Mouse (Mus musculus) frontal cortex, adult (tissue): Measurements from ENCODE around the gene Myl3.

Experiments used
- ATAC-seq: cut with Nextera tagmentation; 2 replicates; pipeline ENCODE4 v1.9.2; 2017; ENCODE audit warnings: mild to moderate bottlenecking, moderate library complexity, mixed read lengths; ENCODE audit not compliant: low TSS enrichment

Myl3 gene

DNA sequence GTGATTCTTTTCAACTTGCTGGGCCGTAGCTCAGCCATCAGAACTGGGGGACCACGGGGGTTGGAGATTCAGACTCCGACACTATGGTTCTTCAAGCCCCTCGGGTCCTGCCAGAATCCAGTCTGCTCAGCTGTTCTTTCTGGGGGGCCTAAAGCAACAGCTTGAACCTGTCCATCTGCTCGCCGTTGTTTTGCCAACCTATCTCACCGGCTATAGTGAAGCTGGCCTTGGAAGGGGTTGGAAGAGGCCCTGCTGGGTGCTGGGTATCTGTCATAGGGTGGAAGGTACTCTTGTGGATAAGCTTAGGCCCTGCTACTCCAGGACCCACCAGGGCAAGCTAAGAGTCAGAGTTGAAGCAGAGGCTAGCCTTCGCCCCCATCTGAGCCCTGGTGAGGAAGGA is 19.2 kb downstream of the Myl3 start:
- no peak for ATAC-seq

DNA sequence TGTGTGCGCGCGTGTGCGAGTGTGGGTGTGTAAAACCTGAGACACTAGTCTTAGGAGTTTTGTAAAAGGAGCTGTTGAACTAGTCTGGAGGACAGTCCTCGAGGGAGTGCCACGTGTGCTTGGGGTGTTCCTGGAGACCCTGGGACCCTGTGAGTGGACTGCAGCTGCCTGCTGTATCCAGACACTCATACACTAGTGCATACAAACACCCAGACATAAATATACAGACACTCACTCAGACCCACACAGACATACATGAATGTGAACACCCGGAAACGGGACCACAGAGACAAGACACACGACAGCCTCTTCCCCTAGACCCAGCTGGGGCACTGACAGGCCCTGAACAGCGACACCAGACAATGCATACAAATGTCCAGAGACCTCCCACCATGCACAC is 21.1 kb downstream of the Myl3 start:
- ATAC-seq: no peak

DNA sequence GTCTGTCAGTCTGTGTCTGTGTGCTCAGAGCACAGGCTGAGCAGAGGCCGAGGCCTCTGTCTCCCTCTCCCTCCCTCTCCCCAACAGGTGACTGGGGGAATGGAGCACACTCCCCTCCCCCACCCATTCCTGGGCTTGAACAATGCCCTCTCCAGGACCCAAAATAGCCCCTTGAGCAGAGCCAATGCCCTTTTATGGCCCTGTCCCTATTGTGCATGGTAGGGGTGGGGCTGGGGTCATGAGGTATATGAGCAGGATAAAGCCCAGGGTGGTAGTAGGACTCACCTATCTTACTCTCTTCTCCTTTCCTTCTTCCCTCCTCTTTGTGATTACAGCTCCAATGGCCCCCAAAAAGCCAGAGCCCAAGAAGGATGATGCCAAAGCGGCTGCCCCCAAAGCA is 21.7 kb downstream of the Myl3 start:
- no peak for ATAC-seq

DNA sequence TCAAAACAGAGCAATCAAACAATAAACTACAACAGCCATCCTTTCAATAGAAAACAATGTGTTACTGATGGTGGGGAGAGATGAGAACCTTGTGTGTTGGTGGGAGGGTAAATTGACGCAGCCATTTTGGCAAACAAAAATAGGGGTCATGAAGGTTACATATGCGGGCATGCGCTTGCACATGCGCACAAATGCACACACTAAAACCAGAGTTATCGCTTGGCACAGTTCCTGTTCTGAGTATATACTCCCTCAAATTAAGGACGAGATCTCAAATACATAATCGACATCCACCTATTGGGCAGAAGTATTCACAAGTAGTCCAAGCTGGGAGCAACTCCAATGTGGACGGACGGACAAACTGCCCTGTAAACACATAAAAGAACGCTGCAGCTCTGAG is 30.7 kb downstream of the Myl3 start:
- ATAC-seq: no peak

DNA sequence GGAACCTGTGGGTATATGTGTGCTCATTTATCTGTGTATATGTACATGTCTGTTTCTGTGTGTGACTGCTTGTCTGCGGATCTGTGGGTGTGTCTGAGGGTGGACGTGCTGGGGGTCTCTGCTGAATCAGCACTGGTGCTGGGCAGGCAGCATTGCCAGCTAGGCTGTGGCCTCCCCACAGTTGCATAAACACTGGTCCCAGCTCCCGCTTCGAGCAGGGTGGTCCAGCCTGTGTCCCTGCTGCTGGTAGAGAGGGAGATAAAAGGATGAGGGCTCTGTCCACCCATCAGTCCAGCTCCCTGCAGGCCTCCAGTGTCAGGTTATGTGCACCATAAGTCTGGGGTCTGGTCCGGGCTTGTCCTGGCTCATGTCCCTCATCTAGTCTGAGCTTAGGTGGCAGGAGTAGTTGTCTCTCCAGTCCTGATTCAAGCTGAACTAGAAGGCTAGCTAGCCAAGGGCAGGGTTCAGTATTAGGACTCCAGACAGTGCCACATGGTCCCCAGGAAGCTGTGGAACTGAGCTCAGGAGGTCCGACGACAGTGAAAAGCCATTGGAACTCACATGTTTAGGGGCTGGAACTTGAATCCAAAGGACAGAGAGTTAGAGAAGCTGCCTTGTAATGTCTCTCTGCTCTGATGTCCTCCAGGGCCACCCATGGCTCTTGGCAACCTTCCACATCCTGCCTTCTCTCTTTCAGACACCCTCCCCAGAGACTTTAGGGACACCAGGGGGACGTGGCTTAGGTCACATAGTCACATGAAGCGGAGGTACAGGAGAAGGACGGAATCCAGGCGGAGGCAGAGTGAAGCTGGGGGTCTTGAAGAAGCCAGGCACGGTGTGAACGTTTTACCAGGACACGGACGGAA is 33.0 kb downstream of the Myl3 start:
- ATAC-seq: no peak

DNA sequence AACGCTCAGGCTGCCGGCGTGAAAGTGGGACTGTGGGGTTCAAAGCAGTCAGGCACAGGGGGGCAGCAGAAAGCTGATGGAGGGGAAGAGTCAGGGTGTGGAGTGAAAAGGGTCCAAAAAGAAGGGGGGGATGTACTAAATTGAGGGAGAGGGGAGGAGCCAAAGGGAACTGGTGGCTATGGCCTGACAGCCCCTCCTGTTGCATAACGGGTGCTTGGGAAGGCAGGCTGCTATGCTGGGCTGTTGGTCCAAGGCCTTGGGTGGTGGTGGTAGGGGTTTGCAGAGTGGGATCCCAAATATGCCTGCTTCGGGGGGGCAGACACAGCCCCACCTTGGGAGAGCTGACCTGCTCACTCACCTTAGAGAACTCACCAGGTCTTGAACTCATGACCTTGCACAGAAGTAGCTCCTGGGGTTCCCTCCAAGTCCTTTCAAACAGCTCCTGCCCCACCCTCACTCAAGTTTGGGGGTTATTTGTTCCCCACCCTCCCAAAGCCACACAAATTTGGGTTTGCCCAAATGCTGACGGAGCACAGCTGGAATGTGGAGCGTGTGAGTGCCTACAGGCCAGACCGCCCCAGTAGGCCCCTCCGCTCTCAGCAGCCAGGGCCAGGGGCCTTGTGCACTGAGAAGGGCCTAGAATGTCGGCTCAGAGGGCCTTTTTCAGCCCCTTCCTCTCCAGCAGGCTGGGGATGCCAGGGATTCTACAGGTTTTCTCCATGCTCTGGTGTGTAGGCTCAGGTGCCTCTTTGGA is 33.8 kb downstream of the Myl3 start:
- no peak for ATAC-seq

DNA sequence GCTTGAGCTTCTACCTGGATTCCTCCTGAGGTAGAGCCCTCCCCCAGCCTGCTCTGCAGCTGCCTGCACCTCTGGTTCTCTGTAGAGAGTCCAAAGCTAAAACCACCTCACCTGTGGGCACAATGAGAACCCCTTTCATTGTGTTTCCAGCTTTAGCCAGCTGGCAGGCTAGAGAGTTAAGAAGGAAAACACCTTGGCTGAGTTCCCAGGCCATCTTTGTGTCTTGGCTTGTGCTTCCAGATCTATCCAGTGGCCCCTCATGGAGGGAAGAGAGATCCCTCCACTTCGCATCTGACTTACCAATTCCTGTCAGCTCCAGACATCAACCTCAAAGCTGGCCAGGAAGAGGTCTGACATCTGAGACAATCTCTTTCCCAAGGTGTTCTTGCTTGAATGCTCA is 36.4 kb downstream of the Myl3 start:
- ATAC-seq: no peak

DNA sequence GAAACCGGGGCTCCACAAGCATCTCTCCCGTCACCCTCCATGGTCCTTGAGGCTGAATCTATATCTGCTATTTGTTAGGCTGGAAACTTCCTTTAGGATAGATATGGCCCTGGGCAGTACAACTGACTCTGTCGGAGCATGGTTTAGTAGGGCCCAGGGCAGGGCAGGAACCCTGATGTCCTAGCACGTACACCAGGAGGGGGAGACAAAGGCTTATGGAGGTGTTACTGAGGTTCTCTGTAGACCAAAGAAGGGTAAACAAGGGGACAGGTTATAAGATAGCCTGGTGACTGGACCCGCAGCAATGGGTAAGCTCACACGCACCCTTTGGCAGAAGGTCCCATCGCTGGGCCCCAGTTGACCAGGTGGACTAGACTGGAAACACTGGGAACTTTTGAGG is 36.9 kb downstream of the Myl3 start:
- no peak for ATAC-seq

DNA sequence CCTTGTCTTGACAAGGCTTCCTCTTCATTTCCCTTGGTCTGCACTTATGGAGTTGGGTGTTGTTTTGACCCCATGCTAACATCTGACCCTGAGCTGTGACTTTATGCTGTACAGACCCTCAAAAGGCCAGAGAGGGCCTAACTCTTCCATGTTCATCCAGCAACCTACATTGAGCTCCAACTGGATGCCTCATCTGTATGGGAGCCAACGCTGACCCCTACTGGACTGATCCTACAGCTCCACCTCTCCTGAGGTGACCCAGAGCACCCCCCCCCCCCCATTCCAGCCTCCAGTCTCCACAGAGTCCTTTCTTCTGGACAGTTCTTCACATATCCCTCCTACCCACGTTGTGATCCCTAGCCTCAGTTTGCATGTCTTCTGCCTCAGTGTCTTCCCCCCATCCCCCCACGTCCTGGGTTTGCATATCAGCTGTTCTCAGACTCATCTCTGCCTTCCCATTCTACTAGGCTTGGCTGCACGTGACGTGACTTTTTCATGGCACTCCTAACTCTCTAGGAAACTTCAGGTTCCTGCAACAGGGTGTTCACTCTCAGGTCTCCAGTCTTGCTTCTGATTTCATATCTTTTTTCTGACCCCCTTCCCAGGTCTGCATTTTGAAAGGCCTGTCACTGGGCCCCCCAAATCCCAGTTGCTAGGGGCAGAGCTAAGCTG is 37.7 kb downstream of the Myl3 start:
- no peak for ATAC-seq

DNA sequence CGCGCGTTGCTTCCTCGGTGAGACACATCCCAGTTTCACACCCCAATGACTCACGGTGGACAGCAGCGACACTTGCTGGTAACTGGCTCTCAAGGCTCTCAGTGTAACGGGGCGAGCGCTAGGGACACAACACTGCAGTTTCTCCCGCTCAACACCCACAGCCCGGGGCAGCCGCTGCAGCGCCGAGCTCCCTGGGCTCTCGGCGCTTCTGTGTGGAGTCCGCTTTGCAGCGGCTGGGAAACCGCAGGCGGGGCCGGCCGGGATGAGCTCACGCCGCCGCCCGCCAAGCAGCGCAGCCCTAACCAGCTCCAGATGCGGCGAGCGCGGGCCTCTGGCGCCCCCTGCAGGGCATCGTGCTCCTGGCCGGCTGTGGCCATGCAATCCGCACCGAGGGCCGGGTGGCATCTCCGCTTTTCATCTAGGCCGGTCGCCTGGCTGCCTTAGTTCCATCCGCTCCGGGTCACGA is 39.6 kb downstream of the Myl3 start:
- ATAC-seq: peak; percentile 96

DNA sequence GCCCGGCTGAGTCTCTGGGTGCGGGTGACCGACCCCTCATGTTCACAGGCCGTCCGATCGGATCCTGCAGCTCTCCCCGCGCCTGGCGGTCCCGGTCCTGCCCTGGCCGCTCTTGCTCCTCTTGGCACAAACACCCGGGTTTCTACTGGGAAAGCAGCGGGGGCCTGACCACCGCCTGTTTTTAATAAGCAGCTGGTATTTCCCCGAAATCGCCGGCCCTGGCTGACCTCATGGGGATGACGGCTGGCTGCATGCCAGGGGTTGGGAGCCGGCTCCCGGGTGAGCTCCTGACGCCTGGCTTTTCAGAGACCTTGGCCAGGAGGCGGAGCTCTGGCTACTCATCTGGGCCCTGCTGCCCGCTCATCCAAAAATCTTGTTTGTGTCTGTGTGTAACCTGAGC is 40.1 kb downstream of the Myl3 start:
- peak; percentile 29; the same call in 1 of the 2 replicates for ATAC-seq

DNA sequence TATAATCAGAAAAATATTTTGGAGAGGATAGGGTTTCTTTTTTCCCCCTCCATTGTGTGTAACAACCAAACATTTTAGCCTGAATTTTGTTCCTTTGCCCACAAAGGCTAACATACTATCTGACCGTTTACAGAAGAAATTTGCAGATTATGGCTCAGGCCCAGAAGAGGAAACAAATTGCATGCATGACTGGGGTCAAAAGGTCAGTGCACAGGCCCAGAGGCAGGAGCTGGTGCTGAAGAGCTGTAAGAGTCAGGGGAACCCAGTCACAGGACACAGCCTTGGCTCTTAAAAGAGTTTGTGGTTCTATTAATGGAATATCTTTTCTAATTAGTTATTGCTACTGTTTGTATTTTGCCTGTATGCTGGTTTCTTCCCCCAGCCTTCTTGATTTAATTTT is 42.0 kb downstream of the Myl3 start:
- no peak for ATAC-seq

DNA sequence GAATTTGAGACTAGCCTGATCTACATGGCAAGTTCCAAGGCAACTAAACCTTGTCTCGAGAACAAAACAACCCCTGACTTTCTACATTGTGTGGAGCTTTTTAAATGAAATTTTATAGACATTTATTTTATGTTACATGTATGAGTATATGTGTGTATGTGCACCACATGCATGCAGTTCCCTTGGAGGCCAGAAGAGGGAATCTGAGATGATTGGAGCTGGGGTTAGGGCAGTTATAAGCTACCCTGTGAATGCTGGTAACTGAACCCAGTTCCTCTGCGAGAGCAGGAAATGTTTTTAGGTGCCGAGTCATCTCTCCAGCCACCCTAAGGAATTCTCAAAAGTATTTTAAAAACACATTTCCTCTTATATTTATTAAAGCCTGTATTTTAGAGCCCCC is 46.5 kb downstream of the Myl3 start:
- ATAC-seq: no peak

DNA sequence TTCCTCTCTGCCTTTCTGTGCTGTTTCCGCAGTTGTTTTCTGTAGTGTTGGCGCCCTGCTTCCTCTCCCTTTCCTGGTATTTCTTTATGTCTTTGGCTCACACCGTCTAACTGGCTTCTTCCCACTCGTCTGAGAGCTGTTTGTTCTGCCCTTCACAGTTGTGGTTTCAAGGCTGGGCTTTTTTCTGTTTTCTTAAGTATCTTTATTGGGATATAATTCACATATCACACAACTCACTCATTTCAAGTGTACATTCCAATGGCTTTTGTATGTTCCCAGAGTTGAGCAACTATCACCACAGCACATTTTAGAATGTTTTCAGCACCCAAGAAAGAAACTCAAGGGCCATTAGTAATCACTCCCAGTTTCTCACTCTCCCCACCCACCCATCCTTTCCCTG is 48.8 kb downstream of the Myl3 start:
- no peak for ATAC-seq

DNA sequence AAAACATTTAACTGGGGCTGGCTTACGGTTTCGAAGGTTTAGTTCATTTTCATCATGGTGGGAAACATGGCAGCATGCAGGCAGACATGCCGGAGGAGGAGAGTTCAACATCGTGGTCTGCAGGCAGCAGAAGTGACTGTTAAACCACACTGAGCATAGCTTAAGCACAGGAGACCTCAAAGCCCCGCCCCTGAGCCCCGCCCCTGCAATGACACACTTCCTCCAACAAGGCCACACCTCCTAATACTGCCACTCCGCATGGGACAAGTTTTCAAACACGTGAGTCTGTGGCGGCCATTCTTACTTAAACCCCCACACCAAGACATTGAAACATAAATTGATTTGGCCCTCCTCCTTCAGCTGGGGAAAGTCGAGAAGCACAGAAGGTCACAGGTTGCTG is 55.4 kb downstream of the Myl3 start:
- no peak for ATAC-seq

DNA sequence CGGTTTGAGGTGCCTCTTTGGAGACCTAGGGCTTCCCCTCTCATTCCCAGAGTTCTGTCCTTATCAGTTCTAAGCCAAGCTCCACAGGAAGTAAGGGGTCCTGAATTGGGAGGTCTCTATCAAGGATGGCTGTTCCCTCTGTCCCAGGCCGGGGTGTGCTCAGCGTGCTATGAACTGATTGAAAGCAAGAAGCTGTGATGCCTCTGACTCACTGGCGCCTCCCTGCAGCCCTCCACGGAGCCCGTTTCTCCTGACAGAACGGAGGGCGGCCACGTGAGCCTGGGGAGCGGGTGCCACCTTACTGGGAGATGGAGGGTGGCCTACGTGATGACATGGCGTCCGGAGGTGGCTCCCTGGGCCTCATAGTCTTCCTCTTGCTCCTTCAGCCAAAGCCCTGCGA is 56.2 kb downstream of the Myl3 start, which contains the start of gene Prss42:
Gene Prss42 (plus strand): TSS at position 301 of the 400 bp plus-strand sequence.
- ATAC-seq: no peak

DNA sequence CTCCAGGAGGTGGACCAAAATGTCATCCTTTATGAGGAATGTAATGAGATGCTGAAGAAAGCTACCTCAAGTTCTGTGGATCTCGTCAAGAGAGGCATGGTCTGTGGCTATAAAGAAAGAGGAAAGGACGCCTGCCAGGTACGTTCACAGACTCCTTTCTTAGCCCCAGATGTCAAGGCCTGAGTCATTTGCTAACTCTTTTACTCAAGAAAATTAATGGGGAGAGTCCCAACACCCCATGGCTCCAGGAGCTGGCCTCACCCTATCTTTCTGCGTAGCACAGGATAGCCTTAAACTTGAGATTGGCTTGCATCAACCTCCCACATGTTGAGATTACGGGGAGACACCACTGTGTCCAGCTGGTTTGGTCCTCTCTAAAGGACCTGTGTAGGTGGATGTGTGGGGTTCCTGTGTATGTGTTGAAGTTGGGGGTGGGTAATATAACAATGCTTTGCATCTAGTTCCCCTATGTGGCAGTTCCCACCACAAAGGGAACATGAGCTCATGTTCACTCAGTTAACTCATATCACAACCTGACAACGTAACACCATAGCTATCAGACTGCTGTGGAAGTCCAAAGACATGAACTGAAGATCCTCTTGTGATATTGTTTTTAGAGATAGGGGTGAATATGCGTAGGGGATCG is 59.3 kb downstream of the Myl3 start:
- no peak for ATAC-seq

DNA sequence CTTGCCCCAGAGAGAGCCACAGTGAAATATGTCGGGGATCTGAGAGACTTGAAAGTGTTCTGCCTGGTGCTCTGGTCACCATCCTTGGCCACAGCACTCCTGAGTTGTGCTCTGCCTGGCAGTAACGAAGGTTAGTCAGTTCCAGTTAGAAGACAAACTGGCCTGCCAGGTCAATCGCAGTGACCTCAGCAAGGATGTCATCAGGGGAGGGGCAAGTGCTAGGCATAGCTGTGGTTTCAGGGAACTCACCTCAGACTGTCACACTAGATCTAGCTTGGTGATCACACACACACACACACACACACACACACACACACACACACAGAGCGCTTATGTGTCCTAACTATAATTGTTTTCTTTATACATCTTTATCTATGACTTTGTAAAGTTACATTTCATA is 61.6 kb downstream of the Myl3 start:
- no peak for ATAC-seq

DNA sequence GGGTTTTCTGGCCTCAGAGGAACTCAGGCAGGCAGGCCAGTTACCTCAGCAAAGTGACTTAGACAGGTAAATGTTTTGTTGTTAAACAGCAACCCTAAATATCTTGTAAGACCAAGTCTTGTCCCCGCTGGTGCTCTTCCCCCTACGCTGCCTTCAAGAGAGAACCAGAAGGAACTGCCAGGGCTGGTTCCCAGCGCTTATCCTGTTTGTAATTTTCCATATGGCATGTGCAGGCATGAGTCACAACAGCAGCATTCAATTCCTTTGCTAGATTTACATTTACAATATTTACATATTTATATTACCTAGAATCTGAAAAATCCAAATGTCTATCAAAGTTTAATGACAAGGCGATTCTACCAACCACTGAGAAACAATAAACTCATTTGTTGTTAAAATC is 68.4 kb downstream of the Myl3 start:
- ATAC-seq: peak; percentile 72; the same call in 1 of the 2 replicates

DNA sequence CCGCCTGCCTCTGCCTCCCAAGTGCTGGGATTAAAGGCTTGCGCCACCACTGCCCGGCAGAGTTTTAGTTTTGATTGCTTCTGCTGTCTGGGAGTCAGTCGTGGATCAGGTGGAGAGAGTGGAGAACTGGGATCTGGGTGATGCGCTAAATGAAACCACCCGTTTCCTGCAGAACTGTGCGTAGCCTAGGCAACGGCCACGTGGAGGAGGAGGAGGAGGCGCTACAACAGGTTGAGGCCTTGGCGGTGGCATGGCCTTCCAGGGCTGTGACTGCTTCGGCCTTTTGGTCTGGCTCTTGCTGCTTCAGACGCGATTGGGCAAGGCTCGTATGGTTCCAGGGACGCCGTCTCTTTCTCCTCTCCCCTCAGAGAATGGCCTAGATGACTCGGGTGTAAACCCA is 72.1 kb downstream of the Myl3 start, which contains the start of gene Prss44:
Gene Prss44 (plus strand): TSS at position 206 of the 400 bp plus-strand sequence.
- no peak for ATAC-seq
